Mouse (Mus musculus): Measurements from ENCODE around the gene Plekhm3.

The Plekhm3 gene

GRCm38 (mm10) chr1:64757254-64757653 is 199.4 kb downstream of the Plekhm3 start:
- DNase-seq = peak; percentile 20

DNA sequence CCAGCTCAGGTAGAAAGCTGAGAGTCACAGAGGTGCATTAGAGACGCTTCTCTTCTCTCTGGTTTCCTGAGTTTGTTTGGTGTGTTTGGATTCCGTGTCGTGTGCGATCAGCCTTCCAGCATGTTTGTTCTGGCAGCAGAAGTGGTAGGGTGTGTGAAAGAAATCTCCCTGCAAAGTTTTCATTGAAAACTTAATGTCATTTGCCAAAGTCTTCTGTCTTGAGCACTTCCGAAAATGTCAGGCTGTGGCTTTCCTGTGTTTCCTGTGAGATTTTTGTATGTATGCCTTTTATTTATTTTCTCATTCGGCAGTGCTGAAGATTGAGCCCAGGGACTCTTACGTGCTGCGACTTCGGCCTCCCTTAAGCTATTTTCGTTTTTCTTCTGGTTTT is 200.0 kb downstream of the Plekhm3 start:
- no peak for DNase-seq

DNA sequence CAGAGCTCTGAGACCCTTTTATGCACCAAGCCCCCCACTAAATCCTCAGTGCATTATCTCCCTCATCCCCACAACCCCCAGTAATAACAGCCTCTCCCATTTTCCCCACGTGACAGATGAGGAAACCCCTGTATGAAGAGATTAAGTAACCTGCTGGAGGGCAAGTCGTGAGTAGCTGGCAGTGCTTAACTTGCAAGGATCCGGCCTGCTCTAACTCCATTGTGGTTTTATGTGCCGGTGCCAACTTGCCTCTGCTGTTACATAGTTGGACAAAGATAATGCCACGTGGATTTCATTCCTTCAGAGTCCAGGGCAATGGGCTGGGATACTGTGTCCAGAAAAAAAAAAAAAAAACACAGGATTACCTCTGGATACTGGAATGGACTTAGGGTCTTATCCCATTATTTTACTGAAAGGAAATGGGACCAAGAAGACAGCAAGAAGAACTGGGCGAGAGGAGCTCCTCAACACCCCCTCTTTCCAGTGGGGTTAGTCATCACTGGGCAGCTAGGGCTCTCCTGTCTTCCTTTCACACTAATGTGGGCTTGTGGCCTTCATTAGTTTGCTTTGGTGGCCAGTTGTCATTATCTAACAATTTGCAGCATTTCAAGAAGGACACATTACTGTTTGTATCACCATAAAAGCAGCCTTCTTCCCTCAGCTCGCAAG is 200.5 kb downstream of the Plekhm3 start:
- DNase-seq = no peak

GRCm38 (mm10) chr1:64754658-64755057 is 202.0 kb downstream of the Plekhm3 start:
- DNase-seq = no peak

DNA sequence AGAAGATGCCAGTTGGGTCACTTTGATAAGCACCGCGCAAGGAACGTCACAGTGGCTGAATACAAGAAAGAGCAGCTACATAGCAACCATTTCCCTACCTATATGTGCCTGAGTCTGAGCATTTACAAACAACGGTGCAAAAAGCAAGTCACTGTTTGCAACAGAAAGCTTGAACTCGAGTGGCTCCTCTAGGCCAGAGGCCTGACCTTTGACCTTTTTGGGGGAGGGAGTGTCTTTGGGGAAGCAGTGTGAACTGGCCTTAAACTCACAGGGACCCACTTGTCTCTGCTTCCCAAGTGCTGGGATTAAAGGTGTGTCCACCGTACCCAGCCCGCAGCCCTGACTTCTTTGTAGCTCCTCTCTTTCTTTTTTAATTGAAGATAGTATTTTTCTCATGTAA is 203.0 kb downstream of the Plekhm3 start:
- DNase-seq = no peak

DNA sequence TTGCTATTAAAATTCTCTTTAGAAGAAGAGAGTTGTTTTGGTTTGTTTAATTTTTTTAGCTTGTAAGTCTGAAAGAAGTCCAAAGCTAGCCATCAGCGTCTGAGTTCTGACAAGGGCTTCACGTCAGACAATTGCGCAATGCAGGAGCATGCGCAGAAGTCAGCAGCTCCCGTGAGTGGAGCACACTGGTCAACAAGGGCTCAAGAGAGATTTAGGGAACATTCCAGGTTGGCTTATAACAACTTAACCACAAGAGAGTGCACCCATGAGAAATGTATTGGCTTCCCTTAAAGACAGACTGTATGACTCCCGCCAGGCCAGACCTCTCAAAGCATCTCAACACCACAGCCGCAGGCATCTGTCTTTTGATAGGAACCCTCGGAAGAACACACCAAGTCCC is 203.5 kb downstream of the Plekhm3 start:
- no peak for DNase-seq

GRCm38 (mm10) chr1:64744616-64745015 is 212.0 kb downstream of the Plekhm3 start:
- DNase-seq = no peak

DNA sequence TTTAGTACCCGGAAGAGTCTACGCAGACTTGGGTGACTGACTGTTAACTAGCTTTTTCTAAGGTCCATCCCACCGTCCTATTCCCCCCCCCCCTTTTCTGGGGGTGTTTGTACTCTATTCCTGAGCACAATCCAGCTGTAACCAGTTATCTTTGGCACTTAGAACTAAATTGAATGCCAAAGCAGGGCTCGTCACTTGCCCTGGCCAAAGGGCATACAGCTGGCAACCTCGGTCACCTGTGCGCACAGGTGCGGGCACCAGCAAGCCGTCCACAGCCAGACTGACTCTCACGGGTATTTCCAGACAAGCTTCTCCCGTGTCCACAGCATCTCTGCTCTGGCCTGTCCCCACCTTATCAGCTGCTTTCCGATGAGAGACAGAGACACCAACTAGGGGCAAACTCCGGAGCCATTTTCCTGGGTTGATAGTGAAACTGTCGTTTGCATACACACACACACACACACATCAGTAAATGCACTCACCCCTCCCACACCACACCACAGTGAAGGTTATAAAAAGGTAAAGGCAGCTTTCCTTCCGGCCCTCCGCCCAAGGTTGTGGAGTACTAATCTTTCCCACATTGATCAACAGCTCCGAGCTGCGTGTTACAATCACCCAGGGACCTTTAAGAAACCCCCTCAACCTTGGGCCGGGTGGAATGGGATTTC is 213.7 kb downstream of the Plekhm3 start:
- DNase-seq = peak; percentile 66

DNA sequence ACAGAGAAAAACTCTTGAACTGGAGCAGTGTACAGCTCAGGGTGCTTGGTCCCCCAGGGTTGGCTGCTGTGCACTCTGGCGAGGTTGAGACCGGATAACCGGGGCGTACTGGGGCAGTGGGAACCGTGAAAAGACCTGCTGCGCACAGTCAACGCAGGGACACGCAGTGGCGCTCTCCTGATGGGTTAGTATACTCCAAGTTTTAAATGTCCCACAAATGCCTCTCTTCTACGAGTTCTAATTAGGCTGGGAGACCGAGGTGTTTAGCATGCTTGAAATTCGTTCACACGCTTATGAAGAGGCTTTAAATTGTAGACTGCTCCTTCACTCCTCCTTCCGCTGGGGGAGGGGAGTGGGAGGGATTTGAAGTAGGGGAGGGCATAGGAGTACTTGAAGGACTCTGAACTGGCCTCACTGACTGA is 218.0 kb downstream of the Plekhm3 start:
- peak; percentile 75 for DNase-seq

DNA sequence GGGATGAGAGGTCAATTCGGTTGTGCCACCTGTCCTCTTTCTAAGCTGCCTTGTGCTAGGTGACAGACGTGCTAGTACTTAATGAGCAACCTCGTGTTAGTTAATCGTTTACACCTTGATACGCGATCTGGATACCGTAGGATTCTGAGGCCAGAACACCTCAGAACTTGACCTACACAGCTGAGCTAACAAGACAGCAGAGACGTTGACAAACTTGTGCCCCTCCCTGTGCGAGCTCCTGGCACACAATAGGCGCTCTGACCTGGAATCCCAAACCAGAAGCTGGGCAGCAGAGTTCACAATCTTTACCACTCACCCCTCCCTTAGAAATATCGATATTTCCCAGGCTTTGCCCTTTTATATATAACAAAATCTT is 218.5 kb downstream of the Plekhm3 start:
- peak; percentile 80 for DNase-seq

DNA sequence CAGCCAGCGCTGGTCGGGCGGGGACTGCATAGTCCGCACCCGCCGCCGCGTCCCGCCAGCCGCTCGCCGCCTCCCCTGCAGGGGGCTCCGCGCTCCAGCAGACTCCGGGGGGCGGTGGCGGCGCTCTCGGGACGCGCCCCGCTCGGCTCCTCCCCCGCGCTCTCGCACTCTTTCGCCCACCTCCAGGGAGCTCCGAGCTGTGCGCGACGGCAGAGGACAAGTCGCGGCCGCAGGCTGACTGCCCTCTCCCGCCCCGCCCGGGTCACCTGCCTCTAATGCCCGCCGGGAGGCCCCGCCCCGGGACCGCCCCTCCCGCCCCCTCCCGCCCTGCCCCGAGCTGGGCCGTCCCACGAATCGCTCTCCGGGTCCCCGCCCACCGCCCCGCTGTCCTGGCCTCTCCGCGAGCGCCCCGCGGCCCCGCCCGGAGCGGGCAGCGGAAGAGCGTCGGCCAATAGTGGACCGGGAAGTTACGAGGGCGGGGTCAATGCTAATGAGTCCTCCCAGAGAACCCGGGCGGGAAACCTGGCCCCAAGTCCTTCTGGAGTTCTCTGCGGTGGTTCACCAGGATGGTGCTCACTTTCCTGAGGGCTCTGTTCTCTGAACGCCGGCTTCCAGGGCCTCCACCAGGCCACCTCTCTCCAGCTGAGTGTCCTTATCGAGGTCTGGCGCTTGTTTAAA is 219.0 kb downstream of the Plekhm3 start, which contains the start of gene Fzd5:
Gene Fzd5 (minus strand): TSS at position 250 of the 678 bp plus-strand sequence.
- DNase-seq = peak; percentile 98

DNA sequence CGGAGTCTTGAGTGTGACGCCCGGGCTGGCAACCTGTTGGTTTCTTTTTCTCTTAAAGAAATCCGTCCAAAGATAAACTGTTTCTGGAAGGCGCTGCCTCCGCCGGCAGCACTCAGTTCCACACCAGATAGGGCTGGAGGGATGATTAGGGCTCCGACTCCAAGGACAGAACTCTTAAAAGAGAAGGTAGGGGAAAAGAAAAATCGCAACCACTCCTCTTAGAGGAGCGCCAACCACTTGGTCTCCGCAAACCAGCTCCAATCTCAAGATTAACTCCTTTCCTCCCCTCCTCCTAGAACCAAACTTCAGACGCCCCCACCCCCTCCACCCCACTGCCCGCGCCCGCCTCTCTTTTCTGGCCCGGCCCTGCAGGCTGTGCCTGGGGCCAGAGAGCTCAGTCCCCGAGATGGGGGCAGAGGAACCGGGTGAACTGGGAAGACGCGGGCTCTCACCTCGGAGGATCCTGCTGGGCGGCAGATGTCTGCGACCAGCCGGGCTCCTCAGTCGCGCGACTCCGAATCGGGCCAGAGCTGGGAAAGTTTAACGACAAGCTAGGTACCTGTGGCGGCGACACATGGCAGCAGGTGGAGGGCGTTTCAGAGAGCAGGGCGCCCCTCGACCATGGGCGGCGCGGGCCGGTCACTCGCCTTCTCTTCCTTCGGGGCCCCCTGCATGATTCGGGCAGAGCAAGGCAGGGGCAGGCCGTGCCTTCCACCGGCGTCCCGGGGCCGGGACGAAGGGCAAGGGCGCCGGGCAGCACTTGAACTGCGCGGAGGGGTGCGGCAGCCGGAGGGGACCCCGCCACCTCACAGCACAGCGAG is 219.7 kb downstream of the Plekhm3 start:
- DNase-seq = no peak

Measured in kidney, postnatal 14 days (tissue).